35 mouse cellular contexts compared by ENCODE assay signal in the genomic region with DNA sequence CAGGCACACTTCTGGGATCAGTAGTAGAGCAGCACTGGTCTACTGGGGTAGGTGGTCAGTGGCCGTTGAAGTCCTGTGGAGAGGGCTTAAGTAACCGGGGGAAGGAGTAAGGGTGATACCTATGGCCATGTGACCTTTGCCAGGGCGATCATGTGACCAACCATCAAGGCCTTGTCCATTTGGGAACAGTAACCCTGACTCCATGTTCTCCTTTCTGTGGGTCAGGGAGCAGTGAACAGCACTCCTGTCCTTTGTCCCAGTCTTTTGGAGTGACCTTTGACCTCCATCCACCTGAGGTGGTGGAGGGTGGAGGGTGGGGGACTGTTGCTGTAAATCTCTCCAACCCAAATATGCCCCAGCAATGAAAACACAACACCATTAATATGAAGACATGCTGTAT. TPM values are rescaled to one million over a fixed set of nuclear protein-coding genes. Genes with fewer than 3 reads are reported as not detected.
DNase-seq lines count a peak whose midpoint lies in the region; TF ChIP-seq lines count a peak whose summit lies in the region.
"Had no signal": no experiment of that assay in that cellular context is flagged by ENCODE, and none has a peak within 500 bp of the region (broad histone marks: within the 10 kb centered on the region; RNA-seq: fewer than 3 reads in every experiment).

No protein-coding gene starts in this region.

- 86% methylated on average over 3 of the region's 3 CpGs for WGBS in cerebellum, adult 2 months

- no peak for TF ChIP-seq CTCF in E14TG2a.4 (conservative IDR thresholded peaks at IDR 0.05; ENCODE audit: low read length)
- no peak for TF ChIP-seq CTCF in cerebellum, adult 2 months (IDR thresholded peaks at IDR 0.05; ENCODE audit: borderline replicate concordance, insufficient read depth, low read depth, low read length)

- intact Hi-C loops in heart, postnatal 14 days (cut with DNase I), result no loop called here

- peak overlapping the region; percentile 76 for H3K4me3 ChIP-seq in E14TG2a.4 (replicated peaks; ENCODE audit: low read length)
- H3K4me3 ChIP-seq in ES-E14 (ENCODE audit: insufficient read depth in 1 of 2, low read depth in 1 of 2, low read length in 2 of 2, poor library complexity in 1 of 2, severe bottlenecking in 1 of 2), result no peak overlapping the region
- H3K4me3 ChIP-seq in cerebellum, adult 2 months (replicated peaks; ENCODE audit: insufficient read depth, low read depth, low read length), result no peak overlapping the region
- H3K4me3 ChIP-seq: gastrocnemius, adult 2 months; heart, embryonic 12.5 days; heart, embryonic 15.5 days had no signal

- no peaks in the 10 kb centered on the region for H3K27me3 ChIP-seq in E14TG2a.4 (ENCODE audit: insufficient read depth, low read length)
- no peaks in the 10 kb centered on the region for H3K27me3 ChIP-seq in cerebellum, adult 2 months (ENCODE audit: control insufficient read depth, insufficient read depth, low read length)
- H3K27me3 ChIP-seq: heart, embryonic 12.5 days; heart, embryonic 15.5 days; Patski had no signal

- H3K4me1 ChIP-seq in E14TG2a.4 (replicated peaks; ENCODE audit: low read depth, low read length) (peaks cover 85% of the 10 kb centered on the region), ES-E14 (ENCODE audit: control insufficient read depth in 2 of 2, insufficient read depth in 2 of 2, low read length in 2 of 2, poor library complexity in 1 of 2) (peaks cover 13 to 32% of the 10 kb centered on the region in 2 experiments; a peak in 3 of 4 replicates)
- no peaks in the 10 kb centered on the region for H3K4me1 ChIP-seq in cerebellum, adult 2 months (ENCODE audit: control insufficient read depth, insufficient read depth, low read length)
- H3K4me1 ChIP-seq: heart, embryonic 12.5 days; heart, embryonic 15.5 days had no signal

- H3K36me3 ChIP-seq in E14TG2a.4 (ENCODE audit: insufficient read depth, low read length), result peaks cover 14% of the 10 kb centered on the region
- H3K36me3 ChIP-seq in ES-E14 (ENCODE audit: control insufficient read depth, insufficient read depth, low read length, poor library complexity, severe bottlenecking), result no peaks in the 10 kb centered on the region
- H3K36me3 ChIP-seq: heart, embryonic 12.5 days; heart, embryonic 15.5 days had no signal

- TF ChIP-seq POLR2A in cerebellum, adult 2 months (IDR thresholded peaks at IDR 0.05; ENCODE audit: borderline replicate concordance, insufficient read depth, low read length), result no peak

- H3K9me3 ChIP-seq in E14TG2a.4 (ENCODE audit: low read length), result no peaks in the 10 kb centered on the region
- no peaks in the 10 kb centered on the region for H3K9me3 ChIP-seq in ES-E14 (ENCODE audit: control insufficient read depth, insufficient read depth, low read depth, low read length)
- H3K9me3 ChIP-seq: heart, embryonic 12.5 days; heart, embryonic 15.5 days had no signal

- peak overlapping the region; percentile 32 for H3K27ac ChIP-seq in ES-E14 (ENCODE audit: insufficient read depth, low read depth, low read length, poor library complexity, severe bottlenecking)
- no peak overlapping the region for H3K27ac ChIP-seq in cerebellum, adult 2 months (ENCODE audit: insufficient read depth, low read length)
- H3K27ac ChIP-seq: gastrocnemius, adult 2 months; heart, embryonic 15.5 days; hindbrain, embryonic 14.5 days; hindbrain, postnatal 0 days had no signal

- H3K9ac ChIP-seq in ES-E14 (ENCODE audit: insufficient read depth, low read depth, low read length, poor library complexity, severe bottlenecking), result peak overlapping the region; percentile 21; the same call in 1 of the 2 replicates
- H3K9ac ChIP-seq: forebrain, postnatal 0 days; heart, embryonic 12.5 days; heart, embryonic 15.5 days; hindbrain, embryonic 14.5 days had no signal

- DNase-seq in heart, adult 11 months, result peak; percentile 68
- no peak for DNase-seq in heart, postnatal 14 days
- DNase-seq in ES-E14 (ENCODE audit: low read depth, low spot score) (no peak), ZHBTc4 (ENCODE audit: low read depth, low spot score) (peak; percentile 75)
- no peak for DNase-seq in cerebellum, adult 2 months
- no peak for DNase-seq in embryo, embryonic 10.5 days (ENCODE audit: low spot score)
- DNase-seq: adrenal gland, postnatal 10 days; adrenal gland, postnatal 36 days; B cell, adult 2 months; cerebellum, adult 18-20 months; cerebellum, adult 9-11 months; cerebellum, postnatal 25 days; embryo, embryonic 11 days; forebrain, postnatal 0 days; gastrocnemius, adult 2 months; gastrocnemius, postnatal 14 days; heart, adult 18-20 months; heart, postnatal 10 days; heart, postnatal 4 days; kidney, adult 18-20 months had no signal

- in situ Hi-C loops in ES-E14 (cut with MboI; ENCODE audit: low sequenced_read_pairs in 2 of 2, unreplicated experiment in 2 of 2), result no loop called here

TF ChIP-seq in ES-E14, 5 proteins besides CTCF, POLR2A, EP300 and RAD21:
- TF ChIP-seq CHD2 (IDR thresholded peaks at IDR 0.05; ENCODE audit: low read depth, low read length) (no peak), ZNF384 (IDR thresholded peaks at IDR 0.05; ENCODE audit: low read depth, low read length) (no peak), ZC3H11A (IDR thresholded peaks at IDR 0.05; ENCODE audit: borderline replicate concordance, low read depth, low read length) (no peak)
TF ChIP-seq in ES-E14: peak in this region for 0.

RNA-seq across cellular contexts. Expression of a gene that starts 1.2 kb away (rescaled TPM):
- not detected for total RNA-seq in heart, postnatal 14 days (2021)
- 17.3 and 24.0 TPM in 2 replicates for total RNA-seq in ES-E14 (2012; rRNA removed)
- polyA plus RNA-seq in cerebellum, adult 2 months (2012; rRNA removed), result 0.03 TPM in 1 of 2 replicates, not detected in the other
- total RNA-seq: gastrocnemius, adult 2 months; gastrocnemius, postnatal 14 days; gastrocnemius, postnatal 4 days; heart, adult 18-20 months; hindbrain, postnatal 0 days had no signal
- polyA plus RNA-seq: Patski had no signal

RNA-seq across cellular contexts. Expression of a gene that starts 2.2 kb away (rescaled TPM):
- total RNA-seq in heart, postnatal 14 days (2021), result not detected
- 0.58 and 0.90 TPM in 2 replicates for total RNA-seq in ES-E14 (2012; rRNA removed)
- polyA plus RNA-seq in cerebellum, adult 2 months (2012; rRNA removed), result 0.03 TPM in 2 replicates
- total RNA-seq: common myeloid progenitor, adult 5-6 weeks; forebrain, postnatal 0 days; gastrocnemius, adult 2 months; gastrocnemius, postnatal 14 days; gastrocnemius, postnatal 4 days; heart, adult 18-20 months; heart, postnatal 10 days; heart, postnatal 4 days; hindbrain, postnatal 0 days had no signal
- polyA plus RNA-seq: embryonic facial prominence, embryonic 11.5 days; embryonic facial prominence, embryonic 14.5 days; forebrain, embryonic 11.5 days; forebrain, embryonic 14.5 days; forebrain, postnatal 0 days; heart, embryonic 12.5 days; heart, embryonic 15.5 days; hindbrain, embryonic 11.5 days; hindbrain, embryonic 14.5 days; hindbrain, postnatal 0 days; inflammation-experienced regulatory T-cells, adult 6 months; intestine, embryonic 16.5 days; Patski had no signal

RNA-seq across cellular contexts. Expression of a gene that starts 45.7 kb away (rescaled TPM):
- total RNA-seq in heart, postnatal 14 days (2021), result 1 to 10 TPM; 4.3 to 6.0 TPM
- 15.8 and 22.5 TPM in 2 replicates for total RNA-seq in ES-E14 (2012; rRNA removed)
- polyA plus RNA-seq in cerebellum, adult 2 months (2012; rRNA removed), result 3.1 and 3.6 TPM in 2 replicates

RNA-seq across cellular contexts. Expression of a gene that starts 58.8 kb away (rescaled TPM):
- total RNA-seq in heart, postnatal 14 days (2021), result 10 to 100 TPM; 22.0 to 22.7 TPM
- total RNA-seq in ES-E14 (2012; rRNA removed), result 24.6 and 25.9 TPM in 2 replicates
- polyA plus RNA-seq in cerebellum, adult 2 months (2012; rRNA removed), result 45.7 and 47.9 TPM in 2 replicates

Comparison
In these comparisons a context has a peak if more than half of its experiments do, and no peak if none do; other contexts are left out.
1. DNase-seq: peak in heart, adult 11 months (single experiment) and ZHBTc4 (single experiment); none in heart, postnatal 14 days (0 of 2), ES-E14 (single experiment), cerebellum, adult 2 months (0 of 2) and embryo, embryonic 10.5 days (single experiment).
2. RNA of a gene that starts 1.2 kb away (total RNA-seq): 17.3 to 24.0 TPM in ES-E14; not detected in heart, postnatal 14 days; every median in the first group is over 10 times any median in the second.